Mouse (Mus musculus) heart, postnatal 0 days (tissue): ENCODE data around the gene Naa25. TPM values are rescaled to one million over a fixed set of nuclear protein-coding genes. Genes with fewer than 3 reads are reported as not detected.

Source experiments
- ATAC-seq: fragments of 200-750 bp; cut with Nextera tagmentation; 2 replicates; pipeline ENCODE4 v1.8.0; 2017; ENCODE audit warnings: low read depth, moderate number of reproducible peaks, moderate library complexity; ENCODE audit not compliant: insufficient read depth
- DNase-seq: peaks from one replicate; pipeline ENCODE4 v3.0.0-alpha.2; 2016; ENCODE audit warnings: low spot score
- H3K27ac ChIP-seq: fragments of 300-500 bp; sonication (generic); 2 replicates; pipeline ENCODE4 v1.5.1; 2014; ENCODE audit warnings: low read depth, mild to moderate bottlenecking
- H3K27me3 ChIP-seq: fragments of 300-500 bp; sonication (generic); 2 replicates; pipeline ENCODE4 v1.6.1; 2014; ENCODE audit warnings: low read length, mixed read lengths; ENCODE audit not compliant: control insufficient read depth, insufficient read depth
- H3K36me3 ChIP-seq: fragments of 300-500 bp; sonication (generic); replicated peaks from 2 replicates; pipeline ENCODE4 v1.6.1; 2014; ENCODE audit warnings: low read length, mixed read lengths; ENCODE audit not compliant: control insufficient read depth, insufficient read depth
- H3K4me1 ChIP-seq: fragments of 300-500 bp; sonication (generic); 2 replicates; pipeline ENCODE4 v1.6.1; 2014; ENCODE audit warnings: antibody characterized with exemption; ENCODE audit not compliant: control insufficient read depth, insufficient read depth
- H3K4me2 ChIP-seq: fragments of 300-500 bp; sonication (generic); 2 replicates; pipeline ENCODE4 v1.6.1; 2014; ENCODE audit warnings: low read depth, mild to moderate bottlenecking, low read length, moderate library complexity
- H3K4me3 ChIP-seq: fragments of 300-500 bp; sonication (generic); 2 replicates; pipeline ENCODE4 v1.5.1; 2014; ENCODE audit warnings: low read depth, low read length
- H3K9ac ChIP-seq: fragments of 300-500 bp; sonication (generic); replicated peaks from 2 replicates; pipeline ENCODE4 v1.6.1; 2014; ENCODE audit warnings: low read depth, low read length, mixed read lengths
- H3K9me3 ChIP-seq: fragments of 300-500 bp; sonication (generic); replicated peaks from 2 replicates; pipeline ENCODE4 v1.6.1; 2016; ENCODE audit warnings: low read length; ENCODE audit not compliant: control insufficient read depth
- CTCF ChIP-seq: IDR thresholded peaks from 2 replicates; pipeline ENCODE4 v1.5.1; 2016; ENCODE audit warnings: antibody characterized with exemption, control low read depth, low read depth
- EP300 ChIP-seq: IDR thresholded peaks from 2 replicates; pipeline ENCODE4 v1.6.1; 2016; ENCODE audit warnings: antibody characterized with exemption, low read depth
- WGBS: fragments of 180-500 bp; shearing (Covaris S2); extraction: QIAGEN DNeasy Blood & Tissue Kit; methylation state at CpG from one replicate; pipeline ENCODE4 v1.1.7; 2014; 5-methylcytosine and 5-hydroxymethylcytosine counted together
- polyA plus RNA-seq: library from polyadenylated mRNA; unstranded; fragments of >200 nt; fragmentation: Nextera tagmentation; extraction: Ambion mirVana; gene quantifications from 2 replicates; pipeline ENCODE4 v1.2.1, GENCODE M21; 2015
- total RNA-seq: library from RNA; depleted of rRNA; stranded (reverse); fragments of >200 nt; gene quantifications from 2 replicates; pipeline ENCODE4 v1.2.3, GENCODE M21; 2014; ENCODE audit warnings: low replicate concordance

Gene Naa25
- total and polyA plus RNA-seq, 2 experiments from 2014 or later, result 15.8 to 21.4 TPM

GRCm38 (mm10) chr5:121454503-121454782 is 56.7 kb downstream of the Naa25 start:
- 59% methylated on average over 3 of the region's 3 CpGs for WGBS
- Histone ChIP-seq H3K4me3 (no peak overlapping the region), H3K27ac (peak overlapping the region; percentile 99), H3K4me1 (peaks cover 30% of the 10 kb centered on the region), H3K9ac (no peak overlapping the region), H3K36me3 (no peaks in the 10 kb centered on the region), H3K27me3 (no peaks in the 10 kb centered on the region), H3K9me3 (no peaks in the 10 kb centered on the region), H3K4me2 (no peak overlapping the region)
- no peak for TF ChIP-seq CTCF
- TF ChIP-seq EP300, result no peak
- DNase-seq, result peak; percentile 39
- no peak for ATAC-seq

- Histone ChIP-seq H3K9me3 (0 out of 2 replicates have a peak, but pooled peaks cover 4% of the 10 kb centered on the region), H3K4me1 (peaks cover 30% of the 10 kb centered on the region), H3K4me2 (no peak overlapping the region), H3K9ac (no peak overlapping the region), H3K36me3 (no peaks in the 10 kb centered on the region), H3K4me3 (no peak overlapping the region), H3K27ac (no peak overlapping the region), H3K27me3 (no peaks in the 10 kb centered on the region)
- WGBS, result 58% methylated on average over 9 of the region's 9 CpGs
- no peak for DNase-seq
- ATAC-seq, result no peak
- TF ChIP-seq EP300, result no peak
- no peak for TF ChIP-seq CTCF
Measured at GRCm38 (mm10) chr5:121455510-121456265, 58.0 kb downstream of the Naa25 start.

- DNase-seq (no peak), ATAC-seq (no peak)
- H3K27me3 ChIP-seq, result no peaks in the 10 kb centered on the region
- H3K9me3 ChIP-seq, result 0 out of 2 replicates have a peak, but pooled peaks cover 4% of the 10 kb centered on the region
- H3K9ac ChIP-seq, result no peak overlapping the region
- H3K27ac ChIP-seq, result no peak overlapping the region
- TF ChIP-seq CTCF (no peak), EP300 (no peak)
- H3K4me1 ChIP-seq, result peaks cover 8% of the 10 kb centered on the region; the same call in 1 of the 2 replicates
- H3K4me2 ChIP-seq, result no peak overlapping the region
- H3K4me3 ChIP-seq, result no peak overlapping the region
- no peaks in the 10 kb centered on the region for H3K36me3 ChIP-seq
- 35% methylated on average over 4 of the region's 4 CpGs for WGBS
Measured at GRCm38 (mm10) chr5:121461339-121462170, 63.8 kb downstream of the Naa25 start.

- Histone ChIP-seq H3K4me2 (no peak overlapping the region), H3K9me3 (0 out of 2 replicates have a peak, but pooled peaks cover 4% of the 10 kb centered on the region), H3K9ac (no peak overlapping the region), H3K4me1 (peaks cover 8% of the 10 kb centered on the region; the same call in 1 of the 2 replicates), H3K27me3 (no peaks in the 10 kb centered on the region), H3K36me3 (no peaks in the 10 kb centered on the region), H3K27ac (no peak overlapping the region), H3K4me3 (no peak overlapping the region)
- ATAC-seq (no peak), DNase-seq (no peak)
- 11% methylated on average over 1 of the region's 1 CpGs for WGBS
- TF ChIP-seq CTCF, result no peak
- no peak for TF ChIP-seq EP300
Measured at GRCm38 (mm10) chr5:121462171-121462502, 64.4 kb downstream of the Naa25 start.

GRCm38 (mm10) chr5:121462967-121463366 is 65.2 kb downstream of the Naa25 start:
- DNase-seq, result no peak
- Histone ChIP-seq H3K4me2 (no peak overlapping the region), H3K36me3 (no peaks in the 10 kb centered on the region), H3K4me3 (no peak overlapping the region), H3K27ac (no peak overlapping the region), H3K4me1 (peaks cover 8% of the 10 kb centered on the region; the same call in 1 of the 2 replicates), H3K27me3 (no peaks in the 10 kb centered on the region), H3K9me3 (0 out of 2 replicates have a peak, but pooled peaks cover 4% of the 10 kb centered on the region), H3K9ac (no peak overlapping the region)
- TF ChIP-seq EP300 (no peak), CTCF (no peak)
- ATAC-seq, result peak; percentile 17; the same call in 1 of the 2 replicates
- 66% methylated on average over 5 of the region's 5 CpGs for WGBS
